Mouse (Mus musculus): Measurements from ENCODE around the gene Kank4.

DNA sequence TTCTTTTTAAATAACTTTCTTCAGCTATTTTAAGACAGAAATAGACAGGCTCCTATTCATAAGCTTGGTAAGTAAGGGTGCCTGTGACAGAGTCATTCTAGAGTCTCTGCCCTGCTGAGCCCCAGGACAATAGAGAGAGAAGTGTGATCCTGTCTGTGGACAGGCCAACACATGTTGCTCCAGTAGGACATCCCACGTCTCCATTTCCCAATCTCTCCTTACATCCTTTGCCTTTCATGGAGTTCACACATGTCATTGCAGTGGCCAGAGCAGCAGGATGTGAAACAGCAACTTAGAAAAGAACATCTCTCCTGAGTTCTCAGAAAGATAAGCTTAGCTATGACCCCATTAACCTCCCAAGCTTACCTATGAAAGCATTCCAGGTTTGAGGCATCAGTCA, 14.4 kb upstream of the Kank4 start:
- no peak for TF ChIP-seq USF1 (IDR thresholded peaks at IDR 0.05; ENCODE audit: low read depth)
- no peak for TF ChIP-seq CEBPB (IDR thresholded peaks at IDR 0.05; ENCODE audit: insufficient read depth, poor library complexity, severe bottlenecking)
- no peak for TF ChIP-seq E2F4 (IDR thresholded peaks at IDR 0.05; ENCODE audit: insufficient read depth)
- no peak for TF ChIP-seq POLR2A (IDR thresholded peaks at IDR 0.05; ENCODE audit: insufficient read length, low read depth)
- TF ChIP-seq MAX (IDR thresholded peaks at IDR 0.05; ENCODE audit: low read depth): no peak
- TF ChIP-seq MYOD1 (IDR thresholded peaks at IDR 0.05; ENCODE audit: control insufficient read depth in 1 of 3, insufficient read length in 2 of 3, low read depth in 2 of 3): no peak
- no peak for TF ChIP-seq TCF3 (IDR thresholded peaks at IDR 0.05; ENCODE audit: insufficient read length, low read depth)
- TF ChIP-seq MYOG (IDR thresholded peaks at IDR 0.05; ENCODE audit: control insufficient read depth in 1 of 3, insufficient read depth in 1 of 3, insufficient read length in 2 of 3, low read depth in 2 of 3): no peak
- TF ChIP-seq TCF12 (IDR thresholded peaks at IDR 0.05; ENCODE audit: insufficient read depth, poor library complexity, severe bottlenecking): no peak

Measured in myocyte (in vitro differentiated cells).